ENCODE assay signal across 11 mouse cellular contexts in the genomic region with DNA sequence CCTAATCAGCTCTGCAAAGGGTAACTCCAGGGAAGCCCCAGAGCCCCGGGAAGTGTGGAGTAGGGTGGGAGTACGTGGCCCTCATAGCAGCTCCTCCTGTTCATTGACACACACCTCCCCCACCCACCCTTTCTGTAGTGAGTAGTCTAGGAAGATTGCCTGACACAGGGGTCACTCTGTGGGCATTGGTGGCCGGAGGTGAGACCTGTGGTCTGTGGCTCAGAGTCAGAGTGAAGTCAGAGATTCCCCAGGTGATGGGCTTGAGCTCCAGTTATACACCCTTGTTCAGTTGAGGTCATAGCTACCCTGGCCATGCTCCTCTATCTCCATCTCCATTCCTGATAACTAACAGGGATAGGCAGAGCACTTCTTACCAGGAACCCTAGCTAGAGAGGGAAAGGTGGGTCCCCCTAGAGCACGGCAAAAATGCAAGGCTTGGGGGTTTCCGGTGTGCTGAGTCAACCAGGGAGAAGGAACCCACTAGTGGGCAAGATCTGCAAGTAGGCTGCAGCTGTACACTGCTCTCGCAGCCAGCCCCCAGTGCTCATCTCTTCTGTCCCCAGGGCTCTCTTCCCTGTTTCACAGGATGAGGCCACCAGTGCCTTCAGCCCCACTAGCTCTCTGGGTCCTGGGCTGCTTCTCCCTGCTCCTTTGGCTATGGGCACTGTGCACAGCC.
"Had no signal": no experiment of that assay in that cellular context is flagged by ENCODE, and none has a peak within 500 bp of the region (broad histone marks: within the 10 kb centered on the region; RNA-seq: fewer than 3 reads in every experiment).

No protein-coding gene starts in this region.

- H3K9me3 ChIP-seq: limb, embryonic 15.5 days; liver, embryonic 12.5 days; megakaryocyte, embryonic 14.5 days; midbrain, embryonic 15.5 days had no signal

- H3K4me2 ChIP-seq: limb, embryonic 15.5 days; liver, embryonic 12.5 days; lung, embryonic 14.5 days; midbrain, embryonic 11.5 days; midbrain, embryonic 15.5 days had no signal

- H3K4me1 ChIP-seq: midbrain, embryonic 15.5 days had no signal

- H3K27me3 ChIP-seq: limb, embryonic 15.5 days; liver, embryonic 12.5 days; megakaryocyte, embryonic 14.5 days; midbrain, embryonic 15.5 days had no signal

- DNase-seq: kidney, postnatal 14 days; lung, embryonic 14.5 days; lung, postnatal 10 days; lung, postnatal 4 days; right cerebral cortex, postnatal 14 days had no signal

- H3K9ac ChIP-seq: limb, embryonic 15.5 days; liver, embryonic 12.5 days; lung, embryonic 14.5 days; midbrain, embryonic 15.5 days had no signal

- ATAC-seq: midbrain, embryonic 15.5 days had no signal

- H3K27ac ChIP-seq: left cerebral cortex, adult 2 months; limb, embryonic 15.5 days; liver, embryonic 12.5 days; midbrain, embryonic 15.5 days had no signal

- H3K4me3 ChIP-seq: left cerebral cortex, adult 2 months; limb, embryonic 15.5 days; liver, embryonic 12.5 days; megakaryocyte, embryonic 14.5 days; midbrain, embryonic 15.5 days had no signal
